Mouse (Mus musculus) kidney, adult 2 months (tissue): Measurements from ENCODE around the gene Exoc3l.

Experiments
- CTCF ChIP-seq: fragments of 200-500 bp; conservative IDR thresholded peaks from 2 replicates; pipeline ENCODE4 v1.5.1; 2011; ENCODE audit warnings: low read depth, mild to moderate bottlenecking, control low read depth, low read length, moderate library complexity, mixed read lengths; ENCODE audit not compliant: insufficient read depth, insufficient read length
- POLR2A ChIP-seq: fragments of 200-500 bp; IDR thresholded peaks from one replicate; pipeline ENCODE4 v1.6.1; 2011; ENCODE audit warnings: low read depth, low read length, control low read depth

DNA sequence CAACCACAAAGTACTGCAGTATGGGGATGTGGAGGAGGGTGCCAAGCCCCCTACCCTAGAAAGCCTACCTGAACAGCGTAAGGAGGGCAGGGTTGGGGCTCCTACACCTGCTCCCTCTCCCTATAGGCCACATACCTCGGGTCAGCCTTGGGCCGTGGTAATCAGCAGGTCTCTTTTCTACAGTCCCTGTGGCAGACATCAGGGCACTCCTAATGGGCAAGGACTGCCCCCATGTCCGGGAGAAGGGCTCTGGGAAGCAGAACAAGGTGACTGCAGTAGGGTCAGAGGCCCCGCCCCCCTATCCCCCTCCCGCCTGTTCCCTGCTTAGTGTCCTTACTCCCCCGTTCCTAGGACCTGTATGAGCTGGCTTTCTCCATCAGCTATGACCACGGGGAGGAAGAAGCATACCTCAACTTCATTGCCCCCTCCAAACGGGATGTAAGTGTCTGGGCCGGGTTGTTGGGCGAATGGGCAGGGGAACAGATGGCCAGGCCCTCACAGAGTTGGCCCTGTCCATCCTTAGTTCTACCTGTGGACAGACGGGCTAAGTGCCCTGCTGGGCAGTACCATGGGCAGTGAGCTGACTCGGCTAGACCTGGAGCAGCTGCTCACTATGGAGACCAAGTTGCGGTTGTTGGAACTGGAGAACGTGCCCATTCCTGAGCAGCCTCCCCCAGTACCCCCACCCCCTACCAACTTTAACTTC is 13.4 kb upstream of the Exoc3l start:
- TF ChIP-seq CTCF (no peak), POLR2A (no peak)
